Mouse (Mus musculus) lung, postnatal 10 days (tissue): ENCODE results near the gene Marc1.

Experiments
- DNase-seq: peaks from one replicate; pipeline ENCODE4 v3.0.0; 2021

Marc1 gene

DNA sequence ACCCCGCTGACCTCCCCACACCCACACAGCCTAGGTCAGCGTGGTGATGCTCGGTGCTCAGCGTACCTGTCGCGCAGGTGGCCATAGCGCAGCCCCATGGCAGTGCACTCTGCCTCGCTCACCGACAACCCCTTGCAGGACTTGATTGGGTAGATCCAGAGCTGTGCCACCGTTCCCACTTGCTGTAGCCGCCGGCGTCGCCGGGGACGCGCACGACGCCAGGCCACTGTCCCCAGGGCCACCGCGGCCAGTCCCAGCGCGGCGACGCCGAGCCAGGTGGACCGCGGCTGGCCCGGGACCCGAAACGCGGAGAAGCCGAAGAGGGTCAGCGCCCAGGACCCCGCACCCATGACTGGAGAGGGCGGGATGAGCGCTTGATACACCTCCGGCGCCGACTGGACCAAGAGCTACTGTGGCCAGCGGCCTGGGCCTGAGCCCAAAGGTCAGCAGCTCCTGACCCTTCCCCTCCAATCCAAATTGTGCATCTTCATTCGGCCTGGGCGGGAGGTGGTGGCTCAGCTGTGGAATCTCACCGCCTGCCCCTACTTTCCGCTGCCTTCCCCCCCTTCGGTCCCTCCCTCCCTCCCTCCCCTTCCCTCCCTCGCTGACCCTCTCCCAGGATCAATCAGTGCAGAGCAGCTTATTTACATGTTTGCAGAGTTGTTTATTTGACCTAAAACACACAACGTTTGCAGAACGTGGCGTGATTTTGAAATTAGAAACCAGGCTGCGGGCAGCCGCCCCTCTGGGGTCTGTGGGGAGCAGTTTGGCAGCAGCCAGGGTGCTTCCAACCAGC, at the start of gene Marc1:
Gene Marc1 (minus strand): TSS at position 534 of the 796 bp plus-strand sequence.
- peak; percentile 31 for DNase-seq

DNA sequence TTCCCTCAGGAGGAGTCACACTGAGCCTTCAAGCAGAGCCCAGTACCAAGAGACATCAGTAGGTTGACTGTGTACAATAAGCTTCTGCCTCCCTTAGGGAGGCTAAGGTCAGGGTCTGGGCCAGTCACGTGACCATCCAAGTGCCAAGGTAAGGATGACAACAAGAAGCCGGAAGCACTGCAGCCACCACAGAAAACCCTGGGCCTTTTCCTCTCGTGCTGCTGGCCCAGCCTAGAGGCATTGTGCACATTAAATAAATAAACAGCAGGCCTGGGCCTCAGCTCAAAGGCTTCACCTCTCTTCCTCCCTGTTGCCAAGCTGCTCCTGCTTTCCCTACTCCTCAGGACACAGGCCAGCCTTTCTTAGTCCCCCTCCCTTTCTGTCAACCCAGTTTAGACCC, 49.2 kb upstream of the Marc1 start:
- DNase-seq, result peak; percentile 75

DNA sequence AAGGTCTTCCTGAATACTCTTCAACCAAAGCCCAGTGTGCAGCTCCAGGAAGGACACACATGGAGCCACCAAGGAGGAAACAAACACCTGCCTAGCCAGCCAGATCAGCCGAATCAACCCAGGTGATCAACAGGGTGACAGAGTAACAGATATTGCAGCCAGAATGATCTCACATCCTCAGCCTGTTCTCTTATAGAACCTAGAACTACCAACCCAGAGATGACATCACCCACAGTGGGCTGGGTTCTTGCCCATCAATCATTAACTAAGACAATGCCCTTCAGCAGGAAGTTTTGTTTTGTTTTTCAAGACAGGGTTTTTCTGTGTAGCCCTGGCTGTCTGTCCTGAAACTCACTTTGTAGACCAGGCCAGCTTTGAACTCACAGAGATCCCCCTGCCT, 47.1 kb upstream of the Marc1 start:
- DNase-seq, result peak; percentile 60

DNA sequence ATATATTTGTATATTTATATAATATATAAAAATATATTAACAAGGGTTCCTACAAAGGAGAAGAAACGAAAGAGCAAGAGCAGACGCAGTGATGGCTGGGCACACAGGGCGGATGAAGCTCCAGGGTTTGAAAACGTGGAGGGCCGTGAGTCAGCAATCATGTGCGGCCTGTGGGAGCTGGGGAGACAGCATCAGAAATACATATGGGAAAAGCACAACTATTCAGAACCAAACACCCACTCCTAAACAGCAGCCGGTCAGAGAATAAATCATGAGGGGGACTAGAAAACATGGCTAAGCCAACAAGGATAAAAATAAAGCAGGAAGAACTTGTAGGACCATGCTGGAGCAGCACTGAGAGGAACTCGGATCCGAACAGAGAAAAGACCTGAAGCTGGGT, 46.1 kb upstream of the Marc1 start:
- no peak for DNase-seq

DNA sequence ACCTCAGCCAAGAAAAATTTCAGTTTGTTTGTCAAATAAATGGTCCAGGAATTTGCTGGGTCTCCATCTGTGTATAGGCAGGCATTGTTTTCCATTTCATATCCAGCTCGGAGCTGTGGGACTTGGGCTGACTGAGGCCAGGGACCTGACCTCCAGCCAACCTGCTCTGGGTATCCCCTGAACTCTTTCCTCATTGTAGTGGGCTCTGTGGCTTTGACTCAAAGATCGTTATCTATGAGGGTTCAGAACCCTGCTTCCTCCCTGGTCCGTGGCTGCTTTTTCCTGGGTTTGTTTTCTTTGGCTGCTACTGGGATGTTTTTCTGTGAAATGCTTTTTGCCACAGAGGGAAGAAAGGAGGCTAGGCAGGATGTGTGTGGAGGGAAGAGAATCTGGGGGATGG, 42.8 kb upstream of the Marc1 start:
- peak; percentile 22 for DNase-seq

DNA sequence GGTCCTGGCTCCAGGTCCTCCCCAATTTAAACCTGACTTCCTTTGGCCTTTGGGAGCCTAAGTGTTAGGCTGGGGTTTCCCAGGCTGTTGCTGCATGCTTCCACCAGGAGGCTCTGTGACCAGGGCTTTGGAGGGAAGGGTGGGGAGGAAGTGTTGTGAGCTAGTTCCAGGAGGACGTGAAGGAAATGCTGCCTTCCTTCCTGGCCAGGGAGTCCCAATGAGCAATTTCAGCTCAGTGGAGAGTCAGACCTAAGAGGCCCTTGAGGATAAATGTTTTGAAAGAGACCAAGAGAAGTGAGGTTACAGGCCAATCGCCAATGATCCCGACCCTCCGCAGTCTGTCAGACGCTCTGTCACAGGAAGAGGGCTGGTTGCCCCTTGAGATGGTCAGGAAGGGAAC, 42.2 kb upstream of the Marc1 start:
- DNase-seq, result peak; percentile 93

DNA sequence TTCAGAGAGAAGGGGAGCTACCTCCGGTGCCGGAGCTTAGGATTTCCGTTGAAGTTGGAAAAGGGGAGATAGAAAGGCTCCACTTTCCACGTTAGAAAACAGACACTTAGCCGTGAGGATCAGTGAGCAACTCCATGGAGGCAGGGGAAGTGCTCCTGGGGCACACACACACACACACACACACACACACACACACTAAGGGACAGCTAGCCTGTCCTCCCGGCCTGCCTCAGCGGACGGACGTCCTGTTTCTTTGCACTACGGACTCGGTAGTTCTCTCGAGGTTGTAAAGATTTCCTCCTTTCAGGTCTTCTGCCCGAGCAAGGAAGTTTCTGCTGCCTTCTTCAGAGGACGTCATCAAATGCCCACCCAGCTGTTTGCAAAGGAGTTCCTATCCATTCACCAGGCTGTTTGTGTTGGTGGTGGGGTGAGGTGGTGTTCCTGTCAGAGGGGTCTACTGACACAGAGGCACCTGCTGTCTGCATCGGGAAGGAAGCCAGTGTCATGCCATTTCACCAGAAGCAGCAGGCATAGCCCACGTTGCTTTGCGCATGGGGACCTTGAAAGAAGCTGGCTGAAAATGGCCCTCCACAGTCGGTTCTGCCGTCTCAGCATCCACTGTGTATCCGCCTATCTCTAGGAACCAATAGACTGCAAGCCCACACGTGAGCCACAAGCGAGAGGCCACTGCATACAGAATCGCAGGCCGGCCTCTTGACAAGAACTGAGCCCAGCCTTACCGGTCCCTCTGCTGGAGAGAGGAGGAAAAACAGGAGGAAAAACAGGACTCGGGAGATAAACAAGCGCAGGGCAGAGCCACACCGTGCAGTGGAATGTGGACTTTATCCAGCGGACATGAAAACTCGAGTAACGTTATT, 40.9 kb upstream of the Marc1 start:
- DNase-seq, result peak; percentile 95

DNA sequence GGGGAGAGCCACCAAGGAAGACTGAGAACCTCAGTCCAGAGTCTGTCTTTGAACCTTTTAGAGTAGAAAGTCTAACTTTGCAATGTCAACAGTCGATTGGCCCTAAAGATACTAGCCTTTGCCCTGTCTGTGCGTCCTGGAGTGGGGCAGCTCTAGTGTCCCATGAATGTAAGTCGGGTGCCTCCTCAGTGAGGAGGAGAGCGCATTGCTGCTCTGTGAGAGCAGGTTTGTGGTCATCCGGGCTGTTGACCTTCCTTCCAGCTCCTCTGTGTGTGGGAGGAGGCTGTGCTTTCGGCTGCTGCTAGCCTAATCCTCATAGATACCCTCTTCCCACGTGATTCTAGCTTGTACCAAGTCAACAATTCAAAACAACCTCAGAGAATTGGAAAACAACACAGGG, 40.1 kb upstream of the Marc1 start:
- DNase-seq, result no peak

DNA sequence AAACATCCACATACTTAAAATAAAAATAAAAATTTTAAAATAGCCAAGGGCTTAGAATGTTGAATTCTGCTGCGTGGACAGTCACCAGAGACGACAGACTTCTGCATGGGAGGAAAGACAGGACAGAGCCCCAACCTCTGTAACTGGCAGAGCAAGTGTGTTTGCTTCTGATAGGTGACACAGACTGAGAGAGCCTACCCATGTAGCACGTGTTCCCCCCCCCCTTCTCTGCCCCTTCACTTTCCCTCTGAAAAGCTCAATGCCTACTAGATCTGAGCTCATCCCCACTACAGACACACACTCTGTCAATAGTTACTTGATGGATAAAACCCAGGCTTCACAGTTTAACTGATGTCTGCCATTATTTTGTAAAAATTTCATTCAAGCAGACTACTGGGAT, 35.9 kb upstream of the Marc1 start:
- no peak for DNase-seq

DNA sequence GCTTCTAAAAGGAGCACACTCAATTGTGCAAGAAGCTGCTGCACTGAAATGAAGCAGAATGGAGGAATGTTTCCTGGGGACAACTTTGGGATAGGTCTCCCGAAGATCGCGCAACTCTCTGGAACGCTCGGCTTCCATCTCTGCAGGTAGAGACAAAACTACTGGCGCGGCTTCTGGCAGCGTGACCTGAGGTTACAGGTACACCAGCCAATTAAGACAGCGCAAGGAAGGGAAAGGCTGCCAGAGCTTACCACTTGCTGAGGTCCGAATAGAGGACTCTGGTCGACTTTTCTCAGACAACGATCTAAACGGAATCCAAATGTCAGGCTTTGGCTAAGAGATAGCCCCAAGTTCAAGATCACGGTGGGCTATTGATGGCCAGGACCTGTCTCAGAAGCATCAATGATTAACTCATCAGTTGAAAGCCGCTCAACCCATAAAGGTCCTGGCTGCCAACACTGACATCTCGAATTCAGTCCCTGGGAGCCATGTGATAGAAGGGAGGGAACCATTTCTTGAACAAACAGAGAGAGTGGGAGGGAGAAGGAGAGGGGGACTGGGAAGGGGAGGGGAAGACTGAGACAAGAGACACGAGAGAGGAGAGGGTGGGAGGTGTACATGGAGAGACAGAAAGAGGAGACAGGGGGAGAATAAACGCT, 35.1 kb upstream of the Marc1 start, which contains the start of gene Marc2:
Gene Marc2 (minus strand): TSS at position 360 of the 659 bp plus-strand sequence.
- no peak for DNase-seq

DNA sequence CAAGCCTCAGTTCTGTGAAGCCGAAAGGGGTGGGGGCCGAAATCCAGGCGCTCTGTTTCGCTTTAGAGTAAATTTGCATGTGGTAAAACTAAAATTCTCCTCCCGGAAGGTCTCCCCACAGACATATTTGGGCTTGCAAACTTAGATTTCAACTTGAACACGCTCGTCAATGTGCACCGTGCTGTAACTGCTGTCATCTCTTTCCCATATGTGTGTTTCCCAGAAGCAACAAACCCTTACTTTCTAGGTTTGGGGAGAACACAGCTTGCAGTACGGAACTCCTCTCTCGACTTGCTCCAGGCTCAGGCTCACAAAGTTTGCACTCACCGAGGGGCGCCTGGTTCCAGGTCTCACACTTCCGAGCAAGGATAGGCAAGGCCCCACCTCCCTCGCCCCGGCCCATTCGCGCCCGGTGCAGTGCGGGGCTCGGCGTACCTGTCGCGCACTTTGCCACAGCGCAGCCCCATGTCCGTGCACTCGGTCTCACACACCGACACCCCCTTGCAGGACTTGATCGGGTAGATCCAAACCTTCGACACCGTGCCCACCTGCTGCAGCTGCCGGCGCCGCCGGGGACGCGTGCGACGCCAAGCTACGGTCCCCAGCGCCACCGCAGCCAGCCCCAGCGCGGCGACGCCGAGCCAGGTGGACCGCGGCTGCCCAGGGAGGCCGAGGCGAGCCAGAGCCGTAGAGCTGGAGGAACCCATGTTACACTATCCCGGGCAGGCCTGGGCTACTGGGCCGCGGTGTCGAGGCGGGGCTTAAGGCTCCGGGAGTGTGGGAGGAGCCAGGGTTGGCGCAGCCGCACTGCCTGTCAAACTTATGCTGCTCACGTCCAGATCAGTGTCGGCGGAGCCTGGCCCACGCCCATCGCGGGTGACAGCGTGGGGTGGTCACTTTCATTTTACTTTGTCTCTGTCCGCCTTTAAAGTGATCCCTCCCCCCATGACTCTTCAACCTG, 34.3 kb upstream of the Marc1 start:
- DNase-seq, result peak; percentile 96

DNA sequence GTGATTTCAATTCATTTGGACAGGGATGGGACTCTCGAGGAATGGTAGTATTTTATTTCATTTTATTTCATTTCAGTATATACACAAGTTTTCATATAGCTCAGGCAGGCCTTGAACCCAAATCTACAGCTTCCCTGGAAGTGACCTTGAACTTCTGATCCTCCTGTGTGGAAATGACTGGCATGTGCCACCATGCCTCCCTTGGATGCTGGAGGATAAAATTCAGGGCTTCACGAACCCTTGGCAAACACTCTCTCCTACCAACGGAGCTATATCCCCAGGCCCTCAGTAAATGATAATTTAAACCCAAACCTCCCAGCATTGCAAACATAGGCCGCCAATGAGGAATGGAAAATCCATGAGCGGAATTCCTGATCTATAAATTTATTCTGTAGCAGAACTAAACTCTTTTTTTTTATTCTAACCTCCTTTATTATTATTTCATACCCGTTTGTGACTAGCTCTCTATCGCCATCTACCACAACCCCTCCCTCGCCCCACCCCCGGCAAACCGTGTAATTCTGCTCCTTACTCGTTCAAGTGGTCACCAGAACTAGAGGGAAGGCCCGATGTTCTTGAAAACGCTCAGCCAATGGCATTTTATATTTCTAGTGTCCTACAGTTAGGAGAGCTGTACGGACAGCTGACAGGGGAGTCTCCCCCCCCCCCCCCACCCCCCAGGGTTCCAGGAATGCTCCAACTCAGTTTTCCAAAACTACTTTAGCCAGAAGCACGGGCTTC, 33.4 kb upstream of the Marc1 start:
- DNase-seq, result peak; percentile 76

DNA sequence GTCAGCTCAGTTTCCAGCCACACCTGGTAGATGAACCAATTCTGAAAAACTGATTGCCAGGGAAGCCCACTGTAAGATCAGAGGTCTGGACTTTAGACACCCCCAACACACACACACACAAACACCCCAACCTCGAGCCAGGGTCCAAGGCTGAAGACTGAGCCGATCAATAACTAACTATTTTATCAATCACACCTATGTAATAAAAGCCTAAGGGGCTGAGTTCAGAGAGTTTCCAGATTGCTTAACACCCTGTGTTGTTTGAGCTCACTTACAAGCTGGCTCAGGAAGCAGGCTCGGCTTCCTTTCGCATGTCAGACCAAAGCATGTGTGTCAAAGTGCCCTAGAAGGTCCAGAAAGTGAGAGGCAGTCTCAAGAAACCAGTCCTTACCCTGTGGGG, 26.5 kb upstream of the Marc1 start:
- DNase-seq, result no peak

DNA sequence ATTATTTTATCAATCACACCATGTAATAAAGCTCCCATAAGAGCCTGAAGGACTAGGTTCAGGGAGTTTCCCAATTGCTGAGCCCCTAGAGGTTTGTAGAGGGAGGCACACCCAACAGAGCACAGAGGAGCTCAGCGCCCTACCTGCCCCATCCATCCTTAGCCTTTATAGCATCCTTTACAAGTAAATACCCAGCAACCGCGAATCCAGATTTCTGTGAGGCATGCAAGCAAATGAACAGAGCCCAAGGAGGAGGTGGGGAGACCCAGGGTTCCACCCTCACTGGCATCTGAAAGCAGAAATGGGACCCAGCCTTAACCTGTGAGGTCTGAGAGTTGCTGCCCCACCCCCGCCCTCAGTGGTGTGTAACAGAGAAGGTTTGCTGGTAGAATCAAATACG, 25.2 kb upstream of the Marc1 start:
- DNase-seq, result no peak

DNA sequence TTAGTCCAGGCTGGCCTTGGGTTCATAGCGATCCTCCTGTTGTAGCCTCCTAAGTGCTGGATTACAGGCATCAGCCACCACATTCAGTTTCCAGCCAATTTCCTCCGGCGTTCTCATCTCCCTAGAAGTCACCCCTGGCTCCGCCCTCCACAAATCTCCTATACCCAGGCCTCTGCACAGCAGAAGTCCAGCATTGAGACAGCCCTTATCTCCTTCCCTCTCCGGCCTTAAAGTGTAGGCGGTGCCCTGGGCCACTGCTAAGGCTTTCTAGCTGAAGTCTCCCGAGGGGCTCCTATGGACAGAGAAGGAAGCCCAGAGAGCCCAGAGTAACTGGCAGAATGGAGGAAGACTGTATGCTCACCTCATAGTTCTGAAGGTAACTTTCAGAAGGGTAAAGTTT, 22.4 kb upstream of the Marc1 start:
- no peak for DNase-seq

DNA sequence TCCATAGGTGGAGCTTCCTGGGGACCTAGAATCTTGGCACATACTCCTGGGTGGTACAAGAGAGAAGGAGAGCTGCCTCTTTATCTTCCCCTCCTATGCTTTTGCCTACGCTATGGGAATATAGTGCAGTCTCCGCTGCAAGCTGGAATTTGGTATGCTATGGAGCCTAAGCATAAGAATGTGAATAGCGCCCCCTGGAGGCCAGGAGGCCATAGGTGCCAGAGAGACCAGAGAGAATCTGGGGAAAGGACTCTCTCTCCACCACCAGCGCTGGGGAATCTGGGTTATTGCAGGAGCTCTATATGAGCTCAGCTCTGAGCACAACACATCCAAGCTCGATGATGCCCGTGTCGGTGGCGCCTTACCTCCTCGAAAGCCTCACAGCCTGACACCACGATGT, 21.1 kb upstream of the Marc1 start:
- no peak for DNase-seq

DNA sequence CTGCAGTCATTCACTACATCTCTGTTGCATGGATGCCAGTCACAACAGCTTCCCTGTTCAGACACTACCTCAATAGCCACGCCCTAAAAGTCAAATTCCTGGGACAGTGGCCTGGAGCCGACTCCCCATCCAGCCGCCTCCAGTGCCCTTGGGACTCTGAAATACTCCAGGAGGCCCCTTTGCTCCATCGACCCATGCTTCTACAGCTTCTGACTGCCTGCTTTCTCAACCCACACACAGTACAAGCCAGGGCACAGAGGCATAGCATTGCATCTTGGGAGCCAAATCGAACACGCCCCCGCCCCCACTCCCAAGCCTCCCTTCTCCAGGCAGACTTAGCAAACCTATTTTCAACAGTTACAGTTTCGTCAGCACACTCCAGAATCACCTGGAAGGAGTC, 18.8 kb upstream of the Marc1 start:
- DNase-seq, result no peak

DNA sequence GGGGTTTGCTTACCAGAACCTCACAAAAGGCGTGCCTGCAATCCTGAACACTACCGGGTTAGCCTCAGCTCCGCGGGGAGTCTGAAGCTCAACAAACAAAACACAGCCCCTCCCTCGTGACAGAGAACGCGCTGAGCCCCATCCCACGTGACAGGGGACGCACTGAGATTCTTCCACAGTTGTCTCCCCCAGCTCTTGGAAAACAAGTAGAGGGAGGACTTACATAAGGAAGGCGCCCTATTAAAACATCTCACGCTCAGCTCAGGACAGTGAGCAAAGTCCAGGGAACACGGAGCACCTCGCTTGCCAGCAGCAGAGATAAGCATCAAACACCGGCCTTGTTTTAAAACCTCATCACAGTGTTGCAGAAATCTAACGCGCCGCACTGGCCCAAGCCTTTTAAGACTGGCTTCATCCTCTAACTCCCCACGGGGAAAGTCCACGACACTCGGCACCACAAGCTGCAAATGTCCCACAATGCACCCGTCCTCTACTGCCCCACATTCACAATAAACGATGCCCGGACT, 16.1 kb upstream of the Marc1 start:
- no peak for DNase-seq

DNA sequence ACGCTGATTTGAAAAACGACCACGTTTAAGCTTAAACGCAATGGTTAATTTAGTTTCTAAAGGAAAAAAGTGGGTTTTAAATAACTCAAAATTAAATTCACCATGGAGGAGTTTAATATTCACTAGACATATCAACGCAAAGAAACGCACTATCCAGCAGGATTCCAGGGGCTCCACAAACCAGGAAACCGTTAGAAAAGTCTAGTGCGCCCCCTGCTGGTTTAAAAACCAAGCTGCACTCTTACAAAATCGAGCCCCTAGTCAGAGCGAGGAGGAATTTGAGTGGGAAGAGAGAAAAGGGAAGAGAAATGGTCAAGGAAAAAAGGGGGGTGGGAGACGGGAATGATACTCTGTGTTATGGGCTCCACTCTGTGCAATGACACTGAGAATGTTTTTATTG, 14.0 kb upstream of the Marc1 start:
- DNase-seq, result peak; percentile 71

DNA sequence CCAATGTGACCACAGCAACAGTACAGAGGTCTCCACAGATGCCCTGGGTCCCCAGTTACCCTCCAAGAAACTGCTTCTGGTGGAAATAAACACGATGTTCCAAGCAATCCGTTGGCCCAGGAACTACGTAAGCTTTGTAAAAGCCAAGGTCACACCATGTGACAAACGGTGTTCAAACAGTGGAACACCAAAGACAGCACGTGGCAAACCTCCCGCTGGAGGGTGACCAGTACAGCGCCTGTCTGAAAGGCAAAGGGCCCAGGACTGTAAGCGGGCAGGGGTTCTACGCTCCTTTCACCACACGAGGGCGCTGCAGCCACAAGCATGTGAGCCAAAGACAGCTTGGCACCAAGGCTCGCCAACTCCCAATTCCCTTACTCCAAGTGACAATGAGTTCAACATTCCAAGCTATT, 13.3 kb upstream of the Marc1 start:
- DNase-seq, result peak; percentile 96

DNA sequence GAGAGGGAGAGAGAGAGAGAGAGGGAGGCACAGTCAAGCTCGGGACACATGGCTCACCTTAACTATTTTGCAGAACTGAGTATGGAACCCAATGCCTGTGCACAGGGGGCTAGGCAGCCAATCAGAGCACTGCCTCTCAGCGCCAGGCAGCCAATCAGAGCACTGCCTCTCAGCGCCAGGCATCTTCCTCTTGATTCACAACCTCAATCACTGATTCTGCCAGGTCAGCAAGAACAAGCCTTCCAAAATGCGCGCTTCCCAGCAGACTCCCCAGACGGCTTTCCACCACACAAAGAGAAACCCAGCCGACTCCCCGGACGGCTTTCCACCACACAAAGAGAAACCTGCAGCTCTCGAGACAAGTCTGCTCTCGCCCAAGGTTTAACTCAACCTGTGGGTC, 11.6 kb upstream of the Marc1 start:
- peak; percentile 26 for DNase-seq
